Mouse (Mus musculus): ENCODE measurements around the gene Glo1. TPM values are rescaled to one million over a fixed set of nuclear protein-coding genes. Genes with fewer than 3 reads are reported as not detected.

The Glo1 gene
- total and polyA plus RNA-seq, 3 experiments, result 90.8 to 1,040 (median 402) TPM

GRCm38 (mm10) chr17:30550774-30551107 is 75.9 kb downstream of the Glo1 start:
- H3K36me3 ChIP-seq (replicated peaks), result peaks cover 11% of the 10 kb centered on the region
- H3K9me3 ChIP-seq (replicated peaks), result no peaks in the 10 kb centered on the region
- ATAC-seq (ENCODE audit: extremely low read depth, insufficient number of reproducible peaks, low FRiP score, poor library complexity, severe bottlenecking), result no peak
- H3K4me1 ChIP-seq (ENCODE audit: insufficient read depth, low read depth, low read length), result peaks cover 18% of the 10 kb centered on the region
- TF ChIP-seq CTCF (IDR thresholded peaks at IDR 0.05; ENCODE audit: low read depth, low read length) (no peak), TAL1 (conservative IDR thresholded peaks at IDR 0.05; ENCODE audit: low read depth, low read length) (no peak)
- no peak for DNase-seq (ENCODE audit: low spot score)
- no peak overlapping the region for H3K4me3 ChIP-seq (ENCODE audit: low read depth, low read length)
- H3K27me3 ChIP-seq (ENCODE audit: insufficient read depth, low read length), result no peaks in the 10 kb centered on the region

- Histone ChIP-seq H3K4me1 (ENCODE audit: insufficient read depth, low read depth, low read length) (peaks cover 18% of the 10 kb centered on the region), H3K27me3 (ENCODE audit: insufficient read depth, low read length) (no peaks in the 10 kb centered on the region), H3K9me3 (replicated peaks) (no peaks in the 10 kb centered on the region), H3K36me3 (replicated peaks) (peaks cover 11% of the 10 kb centered on the region), H3K4me3 (ENCODE audit: low read depth, low read length) (no peak overlapping the region)
- ATAC-seq (ENCODE audit: extremely low read depth, insufficient number of reproducible peaks, low FRiP score, poor library complexity, severe bottlenecking) (no peak), DNase-seq (ENCODE audit: low spot score) (no peak)
- TF ChIP-seq GATA1 (IDR thresholded peaks at IDR 0.05; ENCODE audit: borderline replicate concordance, low read length) (no peak), POLR2AphosphoS5 (IDR thresholded peaks at IDR 0.05; ENCODE audit: insufficient replicate concordance, low read depth, low read length) (no peak), GATA2 (IDR thresholded peaks at IDR 0.05; ENCODE audit: borderline replicate concordance, low read depth, low read length) (no peak), CTCF (IDR thresholded peaks at IDR 0.05; ENCODE audit: low read depth, low read length) (no peak), TAL1 (conservative IDR thresholded peaks at IDR 0.05; ENCODE audit: low read depth, low read length) (no peak)
These were observed 76.5 kb downstream of the Glo1 start for GRCm38 (mm10) chr17:30549899-30550773.

- H3K4me3 ChIP-seq (ENCODE audit: low read depth, low read length), result no peak overlapping the region
- no peaks in the 10 kb centered on the region for H3K27me3 ChIP-seq (ENCODE audit: insufficient read depth, low read length)
- TF ChIP-seq POLR2AphosphoS5 (IDR thresholded peaks at IDR 0.05; ENCODE audit: insufficient replicate concordance, low read depth, low read length) (no peak), GATA1 (IDR thresholded peaks at IDR 0.05; ENCODE audit: borderline replicate concordance, low read length) (no peak), GATA2 (IDR thresholded peaks at IDR 0.05; ENCODE audit: borderline replicate concordance, low read depth, low read length) (no peak), TAL1 (conservative IDR thresholded peaks at IDR 0.05; ENCODE audit: low read depth, low read length) (no peak), CTCF (IDR thresholded peaks at IDR 0.05; ENCODE audit: low read depth, low read length) (no peak)
- DNase-seq (ENCODE audit: low spot score) (no peak), ATAC-seq (ENCODE audit: extremely low read depth, insufficient number of reproducible peaks, low FRiP score, poor library complexity, severe bottlenecking) (no peak)
- peaks cover 2% of the 10 kb centered on the region; the same call in 1 of the 2 replicates for H3K4me1 ChIP-seq (ENCODE audit: insufficient read depth, low read depth, low read length)
- peaks cover 4% of the 10 kb centered on the region for H3K36me3 ChIP-seq (replicated peaks)
- H3K9me3 ChIP-seq (replicated peaks), result no peaks in the 10 kb centered on the region
These were observed 87.6 kb downstream of the Glo1 start for GRCm38 (mm10) chr17:30539098-30539497.

GRCm38 (mm10) chr17:30536651-30537050 is 90.0 kb downstream of the Glo1 start:
- Histone ChIP-seq H3K27me3 (ENCODE audit: insufficient read depth, low read length) (no peaks in the 10 kb centered on the region), H3K4me3 (ENCODE audit: low read depth, low read length) (no peak overlapping the region), H3K9me3 (replicated peaks) (no peaks in the 10 kb centered on the region), H3K4me1 (ENCODE audit: insufficient read depth, low read depth, low read length) (peaks cover 2% of the 10 kb centered on the region; the same call in 1 of the 2 replicates), H3K36me3 (replicated peaks) (peaks cover 8% of the 10 kb centered on the region)
- TF ChIP-seq TAL1 (conservative IDR thresholded peaks at IDR 0.05; ENCODE audit: low read depth, low read length), result no peak
- TF ChIP-seq POLR2AphosphoS5 (IDR thresholded peaks at IDR 0.05; ENCODE audit: insufficient replicate concordance, low read depth, low read length), result no peak
- no peak for TF ChIP-seq GATA1 (IDR thresholded peaks at IDR 0.05; ENCODE audit: borderline replicate concordance, low read length)
- TF ChIP-seq CTCF (IDR thresholded peaks at IDR 0.05; ENCODE audit: low read depth, low read length), result no peak
- TF ChIP-seq GATA2 (IDR thresholded peaks at IDR 0.05; ENCODE audit: borderline replicate concordance, low read depth, low read length), result no peak
- DNase-seq (ENCODE audit: low spot score) (no peak), ATAC-seq (ENCODE audit: extremely low read depth, insufficient number of reproducible peaks, low FRiP score, poor library complexity, severe bottlenecking) (no peak)

Other genes starting within 250 kb of the Glo1 start
- 37.5 and 57.5 TPM in 2 replicates for gene Btbd9, start 50.4 kb downstream of the Glo1 start, total RNA-seq (2014; fragmentation: Nextera tagmentation)
- 25.5 and 33.6 TPM in 2 replicates for gene Btbd9, start 50.4 kb downstream of the Glo1 start, total RNA-seq (2017)
- 68.4 and 97.3 TPM in 2 replicates for gene Btbd9, start 50.4 kb downstream of the Glo1 start, polyA plus RNA-seq (2012)
- gene Dnah8, start 2.5 kb downstream of the Glo1 start, total RNA-seq (2014; fragmentation: Nextera tagmentation), result 49.3 and 69.4 TPM in 2 replicates
- 37.0 and 42.5 TPM in 2 replicates for gene Dnah8, start 2.5 kb downstream of the Glo1 start, total RNA-seq (2017)
- 1.5 and 3.5 TPM in 2 replicates for gene Dnah8, start 2.5 kb downstream of the Glo1 start, polyA plus RNA-seq (2012)

All from G1E (cell line).